Mouse (Mus musculus) adrenal gland, postnatal 4 days (tissue): ENCODE measurements around the gene 5730596B20Rik. TPM values are rescaled to one million over a fixed set of nuclear protein-coding genes. Genes with fewer than 3 reads are reported as not detected.

ENCODE experiments used
- DNase-seq, 2 experiments: peaks; one replicate each; pipeline ENCODE4 v3.0.0; 2021 to 2022; ENCODE audit warnings: low spot score in 2 of 2, mixed read lengths in 2 of 2
- microRNA-seq: library from miRNA; unstranded; fragments of <30 nt; microRNA quantifications from one replicate; pipeline ENCODE4 v1.2.0, GENCODE M21; 2021
- total RNA-seq, 2 experiments: library from RNA; stranded (reverse); gene quantifications; 2 replicates each; pipeline ENCODE4 v1.2.3; 2021

Gene 5730596B20Rik
- total RNA-seq, 2 experiments from 2014 or later, result 1.0 to 1.6 TPM

GRCm38 (mm10) chr6:52222729-52223128 is 45.4 kb downstream of the 5730596B20Rik start:
- no peak for DNase-seq

DNA sequence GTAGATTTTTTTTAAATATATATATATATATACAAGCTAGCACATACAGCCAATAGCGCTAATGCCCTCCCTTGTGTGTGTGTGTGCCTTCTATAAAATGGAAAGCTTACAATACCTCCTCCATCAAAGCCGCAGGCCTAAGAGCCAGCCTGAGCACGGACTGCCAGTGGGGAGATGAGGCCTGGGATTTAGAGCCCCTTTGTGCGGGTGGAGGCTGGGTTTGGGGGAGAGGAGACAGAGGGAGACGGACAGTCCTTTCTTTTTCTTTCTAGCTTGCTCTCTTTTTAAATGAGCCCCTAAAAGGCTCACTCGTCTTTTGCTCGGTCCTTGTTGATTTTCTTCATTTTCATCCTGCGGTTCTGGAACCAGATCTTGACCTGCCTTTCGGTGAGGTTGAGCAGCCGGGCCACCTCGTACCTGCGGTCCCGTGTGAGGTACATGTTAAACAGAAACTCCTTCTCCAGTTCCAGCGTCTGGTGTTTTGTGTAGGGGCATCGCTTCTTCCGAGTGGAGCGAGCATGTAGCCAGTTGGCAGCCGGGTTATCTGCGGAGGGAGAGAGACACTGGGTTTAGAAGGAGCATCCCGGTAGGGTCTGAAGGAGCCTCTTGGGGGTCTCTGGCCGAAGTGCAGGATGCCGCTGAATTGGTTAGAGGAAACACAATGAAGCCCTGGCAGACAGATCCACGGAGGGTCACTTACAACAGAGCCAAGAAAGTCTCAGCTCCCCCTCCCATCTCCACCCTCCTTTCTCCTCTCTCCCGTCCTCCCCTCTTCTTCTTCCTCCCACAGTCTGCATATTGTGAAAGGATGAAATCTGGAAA is 46.9 kb downstream of the 5730596B20Rik start:
- no peak for DNase-seq

DNA sequence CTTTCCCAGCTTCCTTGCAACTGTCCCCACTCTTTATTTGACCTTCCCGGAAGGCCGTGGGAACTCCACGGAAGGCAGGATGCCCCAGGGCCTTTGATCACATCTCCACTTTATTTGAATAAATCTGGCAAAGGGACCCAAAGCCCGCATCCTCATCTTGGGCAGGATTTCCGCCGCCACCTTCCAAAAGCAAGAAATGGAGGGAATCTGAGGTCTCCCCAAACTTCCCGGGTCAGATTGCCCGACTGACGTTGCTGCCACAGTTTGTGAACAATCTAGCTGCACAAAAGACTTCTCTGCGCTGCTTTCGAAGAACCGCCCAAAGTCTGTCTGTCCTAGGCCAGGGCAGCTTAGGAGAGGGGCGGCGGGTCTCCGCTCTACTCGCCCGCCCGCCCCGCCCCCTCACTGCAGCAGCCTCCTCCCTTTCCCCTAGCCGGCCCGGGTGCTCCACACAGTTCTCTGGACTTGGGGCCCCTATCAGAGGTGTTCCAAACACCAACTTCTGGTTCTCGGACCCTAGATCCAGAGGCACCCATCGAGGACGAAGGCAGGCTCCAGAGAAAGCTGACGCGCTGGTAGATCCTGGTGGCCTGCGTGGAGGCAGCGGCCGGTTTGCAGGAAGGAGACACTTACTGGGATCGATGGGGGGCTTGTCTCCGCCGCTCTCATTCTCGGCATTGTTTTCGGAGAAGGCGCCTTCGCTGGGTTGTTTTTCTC is 47.8 kb downstream of the 5730596B20Rik start:
- DNase-seq, result no peak

GRCm38 (mm10) chr6:52225612-52226568 is 48.6 kb downstream of the 5730596B20Rik start:
- no peak for DNase-seq

GRCm38 (mm10) chr6:52226569-52227257 is 49.4 kb downstream of the 5730596B20Rik start:
- no peak for DNase-seq

GRCm38 (mm10) chr6:52227470-52228222 is 50.3 kb downstream of the 5730596B20Rik start:
- DNase-seq, result no peak

DNA sequence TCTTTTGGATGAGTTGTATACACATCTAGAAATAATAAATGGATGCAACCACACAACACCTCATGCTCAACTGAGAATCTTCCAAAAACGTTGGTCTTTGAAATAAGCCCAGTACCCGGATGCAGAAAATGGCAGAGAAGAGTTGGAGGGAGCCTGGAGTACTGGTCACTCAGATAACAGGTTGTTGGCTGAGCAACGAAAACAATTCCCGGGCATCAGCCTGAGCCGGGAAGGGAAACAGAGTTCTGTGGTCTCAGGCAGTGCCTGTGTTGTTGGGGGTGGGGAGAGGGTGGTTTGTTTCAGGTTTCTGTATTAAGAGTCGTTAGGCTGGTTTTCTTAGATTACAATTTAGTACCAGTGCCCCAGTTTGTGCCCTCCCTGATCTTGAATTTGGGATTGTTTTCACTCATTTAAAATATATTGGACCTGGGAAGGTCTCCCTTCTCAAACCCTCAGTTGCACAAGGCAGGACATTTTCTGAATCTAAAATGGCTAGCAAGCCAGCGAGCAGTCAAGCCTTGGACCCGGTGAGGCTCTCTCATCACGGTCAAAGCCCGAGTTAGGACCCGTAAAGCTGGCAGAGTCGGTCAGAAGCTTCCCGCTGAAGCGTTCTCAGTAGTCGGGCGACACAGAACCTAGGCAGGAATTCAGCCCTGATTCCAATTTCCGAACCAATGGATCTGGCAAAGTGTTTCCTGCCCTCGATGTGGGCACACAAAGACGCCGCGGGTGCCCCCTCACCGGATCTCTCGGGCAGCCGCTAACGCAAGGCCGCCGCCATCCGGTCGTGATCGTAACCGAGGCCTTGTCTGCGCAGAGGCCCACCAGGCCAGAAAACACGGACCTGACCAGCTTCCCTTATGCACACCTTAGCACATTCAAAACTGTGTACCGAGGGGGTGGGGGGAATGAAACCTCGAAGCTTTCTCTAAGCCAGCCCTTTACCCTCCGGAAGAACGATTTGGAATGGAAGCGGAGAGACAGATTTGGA is 51.5 kb downstream of the 5730596B20Rik start:
- DNase-seq, result no peak

DNA sequence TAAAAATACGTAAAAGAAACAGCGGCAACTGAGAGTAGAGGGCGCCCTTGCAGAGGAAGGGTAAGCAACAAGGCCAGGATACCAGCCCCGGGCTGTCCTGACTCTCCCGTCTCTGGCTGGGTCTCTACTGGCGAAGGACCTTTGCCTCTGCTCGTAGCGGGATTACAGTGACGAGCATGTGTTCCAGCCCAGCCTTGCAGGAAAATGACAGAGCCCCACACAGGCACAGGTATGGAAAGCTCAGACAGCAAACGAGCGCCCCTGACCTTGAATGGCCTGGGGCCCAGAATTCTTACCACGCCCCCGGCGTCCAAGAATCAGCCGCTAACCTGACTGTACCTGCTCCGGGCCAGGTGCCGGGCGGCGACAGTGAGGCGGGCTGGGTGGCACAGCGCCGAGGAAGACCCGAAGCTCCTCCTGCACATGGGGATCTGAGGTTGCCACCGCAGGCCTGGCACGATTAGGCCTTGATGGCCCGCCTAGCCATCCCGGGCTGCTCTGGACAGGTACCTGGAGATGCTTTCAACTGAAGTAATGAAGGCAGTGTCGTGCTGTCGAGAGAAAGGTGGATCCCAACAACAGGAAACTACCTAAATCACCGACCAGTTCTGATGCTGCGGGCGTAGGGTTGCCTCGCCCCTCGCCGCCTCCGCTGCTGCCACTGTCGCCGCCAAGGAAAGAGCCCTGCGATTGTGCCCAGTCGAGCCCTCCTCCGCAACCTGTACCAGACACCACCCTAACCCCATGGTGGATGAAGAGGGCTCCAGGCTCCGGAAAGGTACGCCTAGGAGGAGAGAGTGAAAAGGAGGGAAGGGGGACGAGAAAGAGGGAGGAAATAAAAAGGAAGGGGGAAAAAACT is 52.5 kb downstream of the 5730596B20Rik start:
- DNase-seq, result no peak

Small RNA genes within 50 kb of the gene (microRNA-seq; reads per million reads assigned to microRNA genes)
- gene Mir196b, result 2,446 reads per million, percentile 86 among the genes with 10 or more reads in this experiment

Other genes with a start within 250 kb of the 5730596B20Rik start
- gene Skap2, start 164.9 kb upstream of the 5730596B20Rik start, total RNA-seq, result 10 to 100 TPM; 42.5 to 46.4 TPM
- 1 to 10 TPM; 1.2 to 1.4 TPM for gene Hoxa1, start 19.2 kb upstream of the 5730596B20Rik start, total RNA-seq
- 1 to 10 TPM; 5.3 to 6.2 TPM for gene Hoxa2, start 12.7 kb upstream of the 5730596B20Rik start, total RNA-seq
- gene Hoxa4, start 14.3 kb downstream of the 5730596B20Rik start, total RNA-seq, result 1 to 10 TPM; 6.5 to 7.3 TPM
- 10 to 100 TPM; 25.9 TPM for gene Hoxa5, start 27.1 kb downstream of the 5730596B20Rik start, total RNA-seq
- gene Hoxa6, start 31.2 kb downstream of the 5730596B20Rik start, total RNA-seq, result 10 to 100 TPM in 1 of 2 experiments, 1 to 10 TPM in 1; 6.7 to 10.6 TPM
- gene Hoxa3, start 35.8 kb downstream of the 5730596B20Rik start, total RNA-seq, result 10 to 100 TPM; 13.3 to 15.6 TPM
- 1 to 10 TPM; 2.3 to 4.1 TPM for gene Gm28308, start 35.8 kb downstream of the 5730596B20Rik start, total RNA-seq
- 10 to 100 TPM; 25.1 to 28.1 TPM for gene Hoxa7, start 44.4 kb downstream of the 5730596B20Rik start, total RNA-seq
- gene Hoxa9, start 53.6 kb downstream of the 5730596B20Rik start, total RNA-seq, result 10 to 100 TPM in 1 of 2 experiments, 1 to 10 TPM in 1; 4.5 to 14.6 TPM
- 10 to 100 TPM in 1 of 2 experiments, under 1 TPM in 1; 0.87 to 11.1 TPM for gene Hoxa10, start 63.4 kb downstream of the 5730596B20Rik start, total RNA-seq
- gene Hoxa11, start 68.3 kb downstream of the 5730596B20Rik start, total RNA-seq, result 1 to 10 TPM in 1 of 2 experiments, not detected in 1; 3.0 TPM
- gene Hoxa13, start 83.4 kb downstream of the 5730596B20Rik start, total RNA-seq, result not detected
- not detected for gene Evx1, start 136.0 kb downstream of the 5730596B20Rik start, total RNA-seq